Mouse (Mus musculus) heart, adult 18-20 months (tissue): Measurements from ENCODE around the gene Supt3. TPM values are rescaled to one million over a fixed set of nuclear protein-coding genes. Genes with fewer than 3 reads are reported as not detected.

Experiments used
- DNase-seq, 2 experiments: peaks; one replicate each; pipeline ENCODE4 v3.0.0; 2021 to 2022; ENCODE audit warnings: mixed read lengths in 1 of 2
- total RNA-seq, 2 experiments: library from RNA; stranded (reverse); gene quantifications; 2 replicates each; pipeline ENCODE4 v1.2.3; 2021

The Supt3 gene
- total RNA-seq, 2 experiments from 2014 or later: 16.4 to 18.4 TPM

DNA sequence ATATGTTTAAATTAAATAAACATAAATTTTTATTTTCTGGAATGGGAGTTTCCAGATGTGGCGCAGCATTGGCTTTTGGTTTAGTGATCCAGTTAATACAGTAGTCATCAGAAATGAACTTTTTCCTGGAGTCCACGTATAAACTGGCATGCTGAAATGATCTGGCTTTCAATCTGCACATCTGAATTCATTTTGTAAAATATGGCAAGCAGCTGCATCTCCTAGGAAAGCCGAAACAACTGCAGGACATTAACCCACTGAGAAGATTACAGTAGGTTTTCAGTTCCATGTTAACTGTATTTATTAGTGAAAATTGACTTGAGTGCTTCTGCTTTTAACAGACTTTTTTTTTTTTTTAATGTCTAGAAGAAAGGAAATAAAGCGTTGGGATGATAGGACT lies 5.4 kb downstream of the Supt3 start:
- no peak for DNase-seq

GRCm38 (mm10) chr17:44783143-44783542 lies 6.2 kb downstream of the Supt3 start:
- peak in 1 of 2 experiments; percentile 4 for DNase-seq

DNA sequence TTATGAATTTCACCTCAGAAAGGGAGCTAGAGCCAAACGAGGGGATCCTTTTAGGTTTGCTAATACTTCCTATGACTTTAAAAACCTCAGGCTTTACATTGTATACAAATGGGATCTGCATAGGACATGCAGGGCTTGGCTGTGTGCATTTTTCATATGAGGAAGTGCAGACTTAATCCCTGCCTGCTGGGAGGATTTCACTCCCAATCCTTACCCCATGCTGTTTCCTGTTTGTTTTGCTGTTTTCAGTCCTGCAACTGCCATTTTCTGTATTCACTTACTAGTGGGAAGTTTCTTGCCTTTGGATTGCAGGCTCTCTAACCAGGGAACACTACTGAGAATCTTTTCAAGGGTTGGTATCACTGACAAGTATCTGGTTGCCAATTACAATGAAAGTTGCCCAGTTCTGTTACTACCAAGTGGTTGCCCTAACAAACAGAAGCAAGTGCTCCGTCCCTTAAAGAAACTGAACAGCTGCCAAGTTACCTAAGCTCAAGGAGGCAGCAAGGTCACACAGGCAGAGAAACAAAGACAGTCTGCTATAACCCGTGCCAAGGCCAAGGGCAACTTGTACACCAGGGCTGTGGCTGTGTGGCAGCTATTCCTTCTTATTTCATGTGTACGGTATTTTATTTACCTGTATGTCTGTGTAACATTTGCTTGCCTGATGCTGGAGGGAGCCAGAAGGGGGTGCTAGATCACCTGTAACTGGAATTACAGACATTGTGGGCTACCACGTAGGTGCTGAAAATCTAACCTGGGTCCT lies 12.2 kb downstream of the Supt3 start:
- peak; percentile 11 to 23 for DNase-seq

- no peak for DNase-seq
Observed at GRCm38 (mm10) chr17:44792218-44792917, 15.4 kb downstream of the Supt3 start.

- peak; percentile 20 to 31 for DNase-seq
Observed at GRCm38 (mm10) chr17:44797331-44797730, 20.4 kb downstream of the Supt3 start.

- no peak for DNase-seq
Observed at GRCm38 (mm10) chr17:44807031-44807430, 30.1 kb downstream of the Supt3 start.

DNA sequence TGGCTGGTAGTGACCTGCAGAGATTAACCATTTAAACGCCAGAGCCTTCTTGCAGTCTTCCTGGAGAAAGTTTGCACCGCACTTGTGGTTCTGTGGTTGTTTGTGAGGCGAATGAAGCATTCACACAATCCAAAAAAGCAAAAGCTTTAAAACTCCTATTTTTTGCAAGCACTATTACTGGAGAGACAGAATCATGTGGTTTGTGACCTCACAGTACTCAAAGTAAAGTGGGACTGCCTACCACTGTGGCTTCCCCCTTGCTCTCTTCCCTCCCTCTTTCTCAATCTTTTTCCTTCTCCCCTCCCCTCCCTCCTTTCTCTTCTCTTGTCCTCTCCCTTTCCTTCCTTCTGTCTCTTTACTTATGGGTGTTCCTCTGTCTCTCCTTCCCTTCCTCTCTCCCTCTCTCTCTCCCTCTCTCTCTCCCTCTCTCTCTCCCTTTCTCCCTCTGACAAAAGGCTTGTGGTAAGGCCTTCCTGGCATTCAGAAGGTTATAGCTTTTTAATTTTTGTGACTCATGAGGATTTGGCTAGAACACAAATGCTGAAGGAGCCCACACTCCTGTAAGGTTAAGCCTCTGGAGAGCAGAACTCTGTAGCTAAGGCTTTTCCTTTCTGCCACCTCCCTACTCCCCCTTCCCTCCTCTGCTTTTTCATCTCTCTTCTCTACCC lies 37.7 kb downstream of the Supt3 start, which contains the start of gene Runx2:
Gene Runx2 (minus strand): TSS at position 290 of the 668 bp plus-strand sequence.
- DNase-seq: no peak

DNA sequence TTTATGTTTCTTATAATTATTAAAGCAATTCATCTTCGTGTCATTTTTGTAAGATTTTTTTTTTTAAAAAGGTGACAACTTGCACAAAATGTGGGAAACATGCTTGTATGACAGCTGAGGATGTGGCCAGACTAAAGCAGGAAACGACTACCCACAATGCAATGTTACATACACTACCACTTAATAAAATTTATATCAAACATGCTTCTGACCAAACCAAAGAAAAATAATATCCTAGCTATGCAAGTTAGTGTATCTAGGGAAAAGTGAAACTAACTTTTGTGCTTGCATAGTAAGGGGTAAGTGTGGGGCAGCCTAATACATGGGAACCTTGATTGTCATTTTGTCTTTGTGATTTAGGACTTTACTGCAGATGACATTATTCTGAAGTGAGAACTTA lies 41.9 kb downstream of the Supt3 start:
- no peak for DNase-seq

DNA sequence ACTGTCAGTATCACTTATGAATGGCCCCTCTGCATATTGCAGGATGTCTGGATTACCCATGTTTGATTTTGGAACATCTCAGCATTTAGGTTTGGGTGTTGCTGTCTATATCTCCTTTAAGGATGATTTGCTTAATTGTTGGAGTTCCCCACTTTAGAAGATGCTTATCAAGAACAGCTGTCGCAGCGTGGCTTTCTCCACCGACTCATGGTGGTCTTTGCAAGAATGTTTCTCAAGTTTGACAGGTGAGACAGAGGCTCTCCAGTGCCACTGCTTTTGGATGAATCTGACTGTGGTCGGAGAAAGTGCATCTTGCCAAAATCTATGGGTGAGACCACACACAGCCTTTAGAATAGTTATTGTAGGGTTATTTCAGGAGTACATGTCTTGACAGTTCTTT lies 42.9 kb downstream of the Supt3 start:
- DNase-seq: no peak

DNA sequence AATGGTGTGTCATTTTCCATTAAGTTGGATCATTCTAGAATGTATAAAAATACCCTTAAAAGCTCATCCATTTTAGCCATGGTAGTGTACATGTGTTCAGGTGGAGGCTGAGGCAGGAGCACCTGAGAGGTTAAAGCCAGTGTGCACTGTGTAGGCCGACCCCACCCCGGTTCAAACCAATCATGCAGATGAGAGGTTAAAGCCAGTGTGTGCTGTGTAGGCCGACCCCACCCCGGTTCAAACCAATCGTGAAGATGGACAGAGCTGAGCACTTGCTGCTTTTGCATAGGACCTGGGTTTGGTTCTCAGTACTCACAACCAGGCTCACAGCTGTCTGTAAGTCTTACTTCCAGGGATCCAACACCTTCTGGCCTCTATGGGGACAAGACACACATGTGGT lies 45.0 kb downstream of the Supt3 start:
- no peak for DNase-seq

DNA sequence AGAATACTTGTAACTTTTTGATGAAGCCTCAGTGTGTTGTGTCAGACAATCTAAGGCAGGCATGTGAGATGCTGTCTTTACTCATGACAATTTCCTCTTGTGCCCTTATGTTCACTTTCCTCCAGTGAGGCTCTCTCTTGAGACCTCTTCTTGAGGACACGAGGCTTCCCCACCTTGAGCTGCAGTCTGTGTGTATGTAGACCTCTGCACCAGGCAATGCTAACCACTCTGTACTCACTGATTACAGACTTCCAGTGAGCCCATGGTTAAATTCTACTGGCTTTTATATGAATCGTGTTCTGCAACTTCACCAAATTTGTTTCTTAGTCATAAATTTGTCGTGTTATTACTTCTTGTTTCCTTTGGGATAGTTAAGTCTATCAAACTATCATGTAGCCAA lies 50.2 kb downstream of the Supt3 start:
- DNase-seq: no peak

GRCm38 (mm10) chr17:44827964-44828363 lies 51.0 kb downstream of the Supt3 start:
- no peak for DNase-seq

DNA sequence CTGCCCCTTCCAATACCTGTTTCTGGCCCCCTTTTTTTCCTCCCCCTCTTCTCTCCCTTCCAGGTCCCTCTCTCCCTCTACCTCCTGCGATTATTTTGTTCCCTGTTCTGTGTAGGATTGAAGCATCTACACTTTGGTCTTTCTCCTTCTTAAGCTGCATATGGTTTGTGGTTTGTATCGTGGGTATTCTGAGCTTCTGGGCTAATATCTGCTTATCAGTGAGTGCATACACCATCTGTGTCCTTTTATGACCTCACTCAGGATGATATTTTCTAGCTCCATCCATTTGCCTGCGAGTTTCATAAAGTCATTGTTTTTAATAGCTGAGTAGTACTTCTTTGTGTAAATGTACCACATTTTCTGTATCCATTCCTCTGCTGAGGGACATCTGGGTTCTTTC lies 52.6 kb downstream of the Supt3 start:
- no peak for DNase-seq

GRCm38 (mm10) chr17:44831201-44831600 lies 54.2 kb downstream of the Supt3 start:
- no peak for DNase-seq

GRCm38 (mm10) chr17:44842184-44842583 lies 65.2 kb downstream of the Supt3 start:
- no peak for DNase-seq

DNA sequence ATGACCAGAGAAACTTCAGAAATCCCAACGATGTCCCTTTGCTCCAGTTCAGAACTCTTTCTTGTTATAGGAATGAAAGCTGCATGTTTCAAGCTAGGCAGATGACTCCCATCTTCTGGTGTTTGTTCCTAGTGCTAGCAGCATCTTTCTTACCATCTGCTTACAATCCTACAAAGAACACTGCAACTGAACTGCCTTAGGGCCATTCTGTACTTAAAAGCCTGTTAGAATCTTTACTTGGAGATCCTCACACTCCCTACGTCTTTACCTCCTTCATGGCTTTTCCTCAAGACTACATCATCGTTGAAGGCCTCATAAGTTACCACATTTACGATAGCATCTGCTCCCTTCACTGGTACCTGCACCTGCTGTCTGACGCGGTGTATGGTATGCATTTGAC lies 86.2 kb downstream of the Supt3 start:
- no peak for DNase-seq

- DNase-seq: no peak
Observed at GRCm38 (mm10) chr17:44893592-44893991, 116.6 kb downstream of the Supt3 start.

GRCm38 (mm10) chr17:44943536-44944090 lies 166.7 kb downstream of the Supt3 start:
- DNase-seq: peak in 1 of 2 experiments; percentile 11

DNA sequence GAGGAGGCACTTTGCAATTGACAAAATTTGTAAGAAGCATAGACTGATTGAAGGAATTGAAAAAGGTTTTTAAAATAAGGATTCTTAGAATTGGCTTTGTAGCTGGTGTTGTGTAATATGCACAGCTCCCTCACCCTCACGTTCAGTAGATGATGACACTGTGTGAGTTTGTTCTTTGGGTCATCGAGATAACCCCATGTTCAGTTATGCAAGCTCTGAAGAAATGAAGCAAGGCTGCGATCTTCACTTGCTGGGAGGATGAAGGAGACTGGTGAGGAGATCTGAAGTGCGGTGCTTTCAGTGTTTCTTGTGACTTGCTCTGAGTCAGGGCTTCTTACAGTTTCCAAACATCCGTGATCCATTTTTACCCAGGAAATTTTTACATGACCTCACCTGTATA lies 168.4 kb downstream of the Supt3 start:
- peak in 1 of 2 experiments; percentile 13 for DNase-seq

DNA sequence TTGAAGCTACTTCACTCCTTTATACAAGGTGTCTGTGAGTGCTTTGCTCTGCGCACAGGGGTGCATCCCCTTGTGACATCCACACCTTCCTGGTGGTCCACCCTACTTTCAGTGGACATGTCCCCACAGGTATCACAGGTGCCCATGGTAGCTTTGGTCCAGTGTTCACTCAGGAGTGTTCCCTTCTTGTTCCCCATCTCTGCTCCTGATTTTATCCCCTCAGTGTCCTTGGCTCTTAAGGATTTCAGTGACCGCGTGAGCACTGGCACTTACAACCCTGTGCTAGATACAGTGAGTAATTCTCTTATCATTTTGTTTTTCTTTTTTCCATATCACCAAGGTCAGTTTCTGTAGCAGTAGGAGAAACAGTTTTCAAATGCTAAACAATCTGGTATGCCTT lies 171.4 kb downstream of the Supt3 start:
- DNase-seq: no peak

GRCm38 (mm10) chr17:44956671-44957070 lies 179.7 kb downstream of the Supt3 start:
- no peak for DNase-seq

GRCm38 (mm10) chr17:44963051-44963798 lies 186.3 kb downstream of the Supt3 start:
- no peak for DNase-seq
